Mouse (Mus musculus) liver (tissue): ENCODE results near the gene Matk.
"Not testable (repeated sequence)": the region's sequence is repeated elsewhere in the genome, so short reads cannot be mapped to it uniquely, and the experiment has no call there.

Experiments used
- DNase-seq: peaks from one replicate; pipeline ENCODE4 v3.0.0-alpha.2; 2020; ENCODE audit warnings: mixed read lengths

Gene Matk

DNA sequence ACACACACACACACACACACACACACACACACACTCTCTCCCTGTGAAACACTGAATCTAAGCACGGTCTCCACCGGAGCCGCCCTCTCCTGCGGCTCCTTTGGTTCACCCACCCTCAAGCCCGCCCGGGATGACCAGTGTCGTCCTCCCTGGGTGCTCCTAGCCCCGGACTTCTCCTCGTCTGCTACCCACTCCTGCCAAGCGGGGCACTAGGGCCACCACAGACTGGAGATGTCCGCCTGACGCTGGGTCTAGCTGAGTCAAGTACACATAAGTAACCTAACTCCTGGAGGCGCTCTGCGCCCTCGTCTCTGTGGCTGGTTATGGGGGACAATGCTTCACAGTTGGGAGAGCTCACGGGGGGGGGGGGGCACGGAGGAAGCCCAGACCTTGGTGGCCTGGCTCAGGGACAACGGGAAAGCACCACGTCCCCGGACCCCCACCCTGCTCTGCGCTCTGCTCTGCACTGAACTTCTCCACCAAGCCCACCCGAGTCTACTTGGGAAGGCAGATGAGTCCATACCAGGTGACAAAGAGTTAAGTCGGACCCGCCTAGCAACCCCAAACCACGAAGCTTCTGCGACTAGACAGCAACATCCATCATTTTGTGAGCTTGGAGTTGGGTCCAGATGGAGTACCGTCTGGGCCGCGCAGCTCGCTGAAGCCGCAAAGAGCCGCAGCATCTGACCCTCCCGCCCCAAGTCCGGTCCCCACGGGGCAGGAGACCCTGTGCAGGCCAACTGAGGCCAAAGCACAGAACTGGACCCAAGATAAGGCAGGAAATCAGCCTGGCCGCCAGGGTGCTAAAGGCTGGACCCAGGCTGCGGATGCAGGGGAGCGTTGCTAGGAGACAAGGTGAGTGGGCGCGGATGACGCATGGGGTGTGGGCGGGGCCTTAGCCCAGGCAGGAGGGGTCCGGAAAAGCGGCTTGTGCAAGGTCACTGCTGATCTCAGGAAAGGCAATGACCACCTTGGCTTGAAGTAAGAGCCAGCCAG is at the start of gene Matk:
Gene Matk, plus strand, starts transcription at position 512 of the 996 bp plus-strand sequence.
- DNase-seq: peak; percentile 38

DNA sequence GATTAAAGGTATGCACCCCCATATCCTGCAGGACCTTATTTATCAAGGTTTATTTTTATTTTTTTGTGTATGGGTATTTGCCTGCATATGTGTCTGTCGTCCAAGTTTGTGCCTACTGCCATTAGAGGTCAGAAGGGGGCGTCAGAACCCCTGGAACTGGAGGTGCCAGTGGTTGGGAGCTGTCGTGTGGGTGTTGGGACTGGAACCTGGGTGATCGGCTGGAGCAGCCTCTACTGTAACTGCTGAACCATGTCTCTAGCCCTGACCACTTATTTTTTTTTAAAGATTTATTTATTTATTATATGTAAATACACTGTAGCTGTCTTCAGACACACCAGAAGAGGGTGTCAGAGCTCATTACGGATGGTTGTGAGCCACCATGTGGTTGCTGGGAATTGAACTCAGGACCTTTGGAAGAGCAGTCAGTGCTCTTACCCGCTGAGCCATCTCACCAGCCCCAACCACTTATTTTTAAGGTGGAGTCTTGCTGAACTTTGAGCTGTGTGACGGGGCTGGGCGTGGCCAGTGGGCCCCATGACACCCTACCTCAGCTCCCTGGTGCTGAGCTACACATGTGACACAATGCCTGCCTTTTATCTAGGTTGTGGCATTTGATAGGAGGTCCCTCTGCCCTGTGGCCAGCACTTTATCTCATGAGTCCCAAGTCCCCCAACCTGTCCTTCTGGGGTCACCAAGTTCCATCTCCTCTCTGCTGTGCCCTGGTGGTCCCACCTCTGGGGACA is 49.6 kb upstream of the Matk start:
- peak; percentile 78 for DNase-seq

DNA sequence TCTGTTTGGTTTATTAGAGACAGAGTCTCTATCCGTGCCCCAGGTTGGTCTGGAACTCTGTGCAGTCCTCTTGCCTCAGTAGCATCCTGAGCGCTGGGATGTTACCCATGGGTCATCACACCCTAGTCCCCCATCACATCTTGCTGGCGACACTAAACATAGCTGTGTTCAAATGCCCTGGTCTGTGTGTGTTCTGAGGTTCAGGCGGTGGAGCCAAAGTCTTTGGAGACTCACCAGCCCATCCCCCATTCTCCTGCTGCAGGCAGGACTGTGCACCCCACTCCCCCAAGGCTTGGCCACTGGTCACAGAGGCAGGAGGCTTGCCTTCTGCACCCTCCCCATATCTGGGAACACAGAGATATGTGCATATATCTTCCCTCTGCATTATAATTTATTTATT is 48.6 kb upstream of the Matk start:
- no peak for DNase-seq

DNA sequence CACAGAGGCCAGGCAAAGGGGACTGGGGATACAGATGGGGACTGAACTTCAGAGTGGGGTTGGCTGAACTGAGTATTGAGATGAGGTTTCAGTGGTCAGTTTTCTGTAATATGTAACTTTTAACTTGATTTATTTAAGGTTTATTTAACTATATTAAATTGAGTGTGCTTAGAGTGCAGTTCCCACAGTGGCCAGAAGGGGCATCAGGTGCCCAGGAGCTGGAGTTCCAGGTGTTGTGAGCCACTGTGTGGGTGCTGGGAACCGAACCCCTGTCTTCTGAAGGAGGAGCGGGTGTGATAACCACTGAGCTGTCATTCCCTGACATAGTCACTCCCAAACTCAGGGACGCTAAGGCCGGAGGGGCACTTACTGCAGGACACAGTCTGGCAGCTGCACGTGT is 42.6 kb upstream of the Matk start:
- no peak for DNase-seq

DNA sequence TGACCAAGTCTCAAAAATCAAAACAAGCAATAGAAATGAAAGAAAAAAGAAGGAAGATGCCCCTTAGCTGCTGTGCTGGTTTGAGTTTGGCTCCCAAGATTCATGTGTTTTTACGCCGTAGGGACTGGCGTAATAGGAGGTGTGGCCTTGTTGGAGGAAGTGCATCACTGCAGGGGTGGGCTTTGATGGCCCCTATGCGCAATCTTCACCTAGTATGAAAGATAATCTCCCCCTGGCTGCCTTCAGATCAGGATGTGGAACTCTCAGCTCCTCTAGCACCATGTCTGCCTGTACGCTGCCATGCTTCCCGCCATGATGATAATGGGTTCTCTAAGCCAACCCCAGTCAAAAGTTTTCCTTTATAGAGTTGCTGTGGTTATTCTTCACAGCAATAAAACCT is 36.5 kb upstream of the Matk start:
- DNase-seq: no peak

DNA sequence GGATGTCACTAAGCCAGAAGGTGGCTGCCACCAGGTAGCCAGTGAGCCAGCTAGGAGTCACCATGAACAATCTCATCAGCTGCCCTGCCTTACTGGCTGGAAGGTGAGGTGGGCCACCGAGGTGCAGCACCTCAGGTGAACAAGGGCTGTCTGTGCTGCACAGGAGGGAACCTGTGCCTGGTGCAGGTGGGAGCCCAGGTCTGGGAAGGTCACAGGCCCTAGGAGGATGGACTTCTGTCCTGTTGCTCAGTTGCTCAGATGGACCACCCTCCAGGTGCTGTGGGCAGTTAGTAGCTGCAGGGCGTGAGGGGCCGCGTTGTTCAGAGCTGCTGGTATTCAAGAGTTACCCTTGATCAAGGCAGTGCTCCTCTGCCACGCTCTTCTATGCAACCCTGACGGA is 35.9 kb upstream of the Matk start:
- DNase-seq: no peak

DNA sequence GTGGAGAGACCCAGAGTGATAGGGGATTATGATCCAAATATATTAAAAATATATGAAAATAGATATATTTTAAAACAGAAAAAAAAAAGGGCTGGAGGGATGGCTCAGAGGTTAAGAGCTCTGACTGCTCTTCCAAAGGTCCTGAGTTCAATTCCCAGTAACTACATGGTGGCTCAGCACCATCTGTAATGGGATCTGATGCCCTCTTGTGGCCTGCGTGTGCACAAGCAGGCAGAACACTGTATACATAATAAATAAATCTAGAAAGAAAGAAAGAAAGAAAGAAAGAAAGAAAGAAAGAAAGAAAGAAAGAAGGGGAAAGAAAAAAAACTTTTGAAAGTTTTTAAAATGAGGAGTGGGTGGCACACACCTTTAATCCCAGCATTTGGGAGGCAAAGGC is 35.5 kb upstream of the Matk start:
- DNase-seq: peak; percentile 37

DNA sequence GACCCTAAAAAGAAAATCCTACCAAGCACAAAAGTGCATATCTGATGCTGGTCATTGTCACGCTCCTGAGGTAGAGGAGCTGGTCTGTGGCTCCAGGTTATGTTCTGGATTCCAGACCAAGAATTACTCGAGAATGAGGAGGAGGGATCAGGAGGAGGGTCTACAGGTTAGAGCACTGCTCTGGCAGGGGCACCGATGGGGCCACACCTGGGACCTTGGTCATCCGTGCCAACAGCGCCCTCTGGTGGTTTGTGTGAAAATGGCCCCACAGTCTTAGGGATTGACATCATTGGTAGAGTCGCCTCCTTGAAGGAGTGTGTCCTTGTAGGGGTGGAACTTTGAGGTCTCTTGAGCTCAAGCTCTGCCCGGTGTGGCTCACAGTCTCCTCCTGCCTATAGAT is 34.8 kb upstream of the Matk start:
- DNase-seq: peak; percentile 77

DNA sequence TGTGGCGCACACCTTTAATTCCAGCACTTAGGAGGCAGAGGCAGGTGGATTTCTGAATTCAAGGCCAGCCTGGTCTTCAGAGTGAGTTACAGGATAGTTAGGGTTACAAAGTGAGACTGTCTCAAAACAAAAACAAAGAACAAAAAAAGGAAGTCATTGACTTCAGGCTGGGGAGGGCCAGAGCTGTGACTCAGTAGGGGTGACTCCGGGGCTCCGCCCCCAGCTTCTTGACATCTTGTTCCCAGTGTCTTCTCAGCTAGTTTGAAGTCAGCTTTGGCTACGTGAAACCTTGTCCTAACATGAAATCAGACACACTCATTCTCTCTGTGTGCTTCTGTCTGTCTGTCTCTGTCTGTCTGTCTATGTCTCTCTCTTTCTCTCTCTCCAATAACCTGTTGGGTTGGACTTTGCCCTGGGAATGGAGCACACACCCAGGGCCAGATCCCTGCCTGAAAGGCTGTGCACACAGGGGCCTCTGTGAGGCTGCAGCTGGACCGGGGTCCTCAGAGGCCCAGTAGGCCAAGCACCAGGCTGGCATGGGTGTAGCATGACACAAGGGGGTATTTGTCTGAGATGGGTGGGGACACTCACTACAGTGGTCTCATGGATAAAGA is 31.2 kb upstream of the Matk start:
- DNase-seq: no peak

DNA sequence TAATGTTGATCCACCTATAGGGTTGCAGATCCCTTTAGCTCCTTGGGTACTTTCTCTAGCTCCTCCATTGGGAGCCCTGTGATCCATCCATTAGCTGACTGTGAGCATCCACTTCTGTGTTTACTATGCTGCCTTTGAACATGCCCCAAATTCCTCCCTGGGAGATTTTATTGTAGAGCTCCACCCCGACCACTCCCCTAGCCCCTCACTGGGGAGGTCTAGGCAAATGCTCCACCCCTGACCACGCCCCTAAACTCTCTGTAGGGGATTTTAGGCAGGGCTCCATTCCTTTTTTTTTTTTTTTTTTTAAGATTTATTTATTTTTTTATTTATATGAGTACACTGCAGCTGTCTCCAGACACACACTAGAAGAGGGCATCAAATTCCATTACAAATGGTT is 29.0 kb upstream of the Matk start:
- DNase-seq: not testable (repeated sequence)

DNA sequence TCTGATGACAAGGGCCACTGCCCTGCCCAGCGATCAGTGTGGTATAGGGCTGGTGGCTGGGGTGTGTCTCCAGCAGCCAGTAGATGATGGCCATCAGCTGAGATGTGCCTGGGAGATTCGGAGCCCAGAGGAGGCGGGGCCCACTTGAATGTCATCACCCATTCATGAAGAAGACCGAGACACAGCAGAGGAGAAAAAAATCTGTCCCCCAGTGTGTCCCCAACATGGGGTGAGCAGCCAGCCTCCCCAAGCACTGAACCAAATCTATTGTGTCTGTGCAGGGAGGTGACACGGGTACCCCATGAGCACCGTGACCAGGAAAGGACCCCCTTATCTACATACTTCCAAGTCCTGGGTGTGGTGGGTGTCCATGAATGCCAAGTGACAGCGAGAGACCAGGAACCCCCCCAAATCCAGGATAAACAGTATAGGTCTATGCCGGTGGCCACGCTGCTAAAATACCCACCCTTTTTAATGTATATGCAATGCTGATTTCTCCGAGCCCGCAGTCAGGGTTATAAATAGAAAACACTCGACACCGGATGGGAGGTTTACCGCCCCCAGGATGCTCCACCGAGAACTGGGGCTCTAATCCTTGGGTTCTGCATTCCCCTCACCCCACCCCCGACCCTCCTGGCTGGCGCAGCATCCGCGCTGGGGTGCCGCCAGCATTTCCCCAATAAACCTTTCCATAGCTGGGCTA is 22.8 kb upstream of the Matk start:
- no peak for DNase-seq

DNA sequence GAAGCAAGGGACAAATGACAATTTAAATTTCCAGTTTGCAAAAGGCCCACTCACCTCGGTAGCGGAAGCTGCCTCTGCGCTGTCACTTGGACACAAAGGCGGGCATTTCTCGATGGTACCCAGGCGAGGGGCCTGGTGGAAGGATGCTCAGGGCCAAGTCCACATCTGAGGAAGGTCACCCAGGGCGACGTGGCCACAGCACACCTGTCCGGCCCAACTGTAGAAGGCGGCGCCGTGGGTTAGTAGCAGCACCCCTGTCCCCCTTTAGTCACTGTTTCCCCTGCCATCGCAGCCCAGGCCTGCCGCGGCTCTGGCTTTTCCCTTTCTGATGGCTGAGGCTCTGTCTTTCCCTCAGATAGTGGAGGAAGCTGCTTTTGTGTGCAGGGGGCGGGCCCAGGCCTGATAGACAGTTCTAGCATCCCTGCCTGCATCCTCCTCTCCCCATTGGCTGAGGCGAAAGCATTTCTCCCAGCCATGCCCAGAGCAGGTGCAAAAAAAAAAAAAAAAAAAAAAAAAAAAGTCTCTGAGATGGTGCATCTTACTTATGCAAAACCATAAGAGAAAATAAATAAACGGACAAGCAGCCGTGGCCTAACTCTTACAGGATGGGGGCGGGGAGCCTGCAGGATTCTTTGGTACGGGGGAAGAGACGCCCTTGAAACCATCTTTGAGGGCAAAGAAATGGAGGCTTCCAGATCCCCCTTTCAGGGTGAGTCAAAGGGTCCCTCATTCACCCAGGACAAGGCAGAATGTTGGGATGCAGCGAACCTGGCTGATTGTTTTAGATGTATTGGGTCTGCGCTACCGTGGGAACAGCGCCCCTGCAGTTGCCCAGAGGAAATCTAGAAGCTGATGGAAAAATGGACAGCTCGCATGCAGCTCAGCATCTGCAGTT is 22.1 kb upstream of the Matk start, which contains the start of gene Atcay:
Gene Atcay, minus strand, starts transcription at position 396 of the 895 bp plus-strand sequence.
- no peak for DNase-seq

DNA sequence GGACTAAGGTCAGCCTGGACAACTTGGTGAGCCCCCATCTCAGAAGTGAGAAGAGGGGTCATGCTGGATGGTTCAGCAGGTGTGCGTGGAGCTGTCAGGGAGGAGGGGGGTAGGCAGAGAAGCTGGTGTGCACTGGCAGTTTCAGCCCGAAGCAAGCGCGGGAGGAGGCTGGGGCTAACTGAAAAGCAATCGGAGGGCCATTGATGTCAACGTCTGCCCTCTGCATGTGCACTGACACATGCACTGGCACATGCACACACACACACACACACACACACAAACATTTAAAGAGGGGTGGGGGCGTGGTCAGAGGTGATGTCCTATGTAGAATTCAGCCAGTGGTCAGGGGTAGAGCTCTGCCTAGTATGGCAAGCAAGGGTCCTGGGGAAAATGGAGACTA is 21.3 kb upstream of the Matk start:
- no peak for DNase-seq

DNA sequence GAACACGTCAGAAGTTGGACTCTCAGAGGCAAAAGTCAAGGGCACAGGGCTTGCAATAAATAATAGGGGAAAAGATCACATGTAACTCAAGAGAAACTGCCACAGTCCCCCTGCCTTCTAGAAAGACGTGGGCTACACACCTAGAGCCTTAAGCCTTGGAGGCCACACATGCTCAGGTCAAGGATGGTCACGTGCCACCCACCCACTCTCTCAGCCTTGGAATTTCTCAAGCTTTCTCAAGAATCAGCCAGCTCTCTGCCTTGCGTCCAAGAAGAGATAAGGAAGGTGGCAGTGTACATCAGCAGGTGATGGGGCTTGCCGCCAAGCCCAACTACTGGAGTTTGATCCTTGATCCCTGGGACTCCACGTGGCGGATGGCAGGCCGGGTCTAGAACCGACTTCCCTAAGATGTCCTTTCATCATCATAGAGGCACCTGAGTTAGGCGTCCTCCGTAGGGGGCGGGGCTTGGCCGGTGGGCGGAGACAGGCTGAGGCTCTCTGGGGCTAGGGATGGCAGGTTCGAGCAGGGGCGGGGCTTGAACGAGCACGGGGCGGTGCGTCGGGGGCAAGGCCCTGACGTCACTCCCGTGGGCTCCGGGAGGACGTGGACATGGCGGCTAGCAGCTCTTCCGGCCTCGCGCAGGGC is 20.0 kb upstream of the Matk start, which contains the start of gene Zfr2:
Gene Zfr2, plus strand, starts transcription at position 576 of the 646 bp plus-strand sequence.
- peak; percentile 94 for DNase-seq

DNA sequence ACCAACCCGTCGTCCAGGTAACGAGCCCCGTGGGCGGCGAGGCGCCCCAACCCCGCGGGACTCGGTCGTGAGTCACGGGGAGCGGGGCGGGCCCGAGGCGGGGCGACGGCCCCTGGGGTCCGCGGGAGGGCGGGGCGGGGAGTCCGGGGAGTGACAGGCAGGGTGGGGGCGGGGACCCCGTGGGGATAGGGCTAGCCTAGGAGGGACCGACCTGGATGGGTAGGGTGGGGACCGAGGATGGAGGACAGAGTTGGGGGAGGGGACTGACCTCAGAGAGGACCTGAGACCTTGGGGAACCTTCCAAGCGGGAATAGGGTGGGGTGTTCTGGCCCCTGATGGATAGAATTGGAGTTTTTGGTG is 19.5 kb upstream of the Matk start:
- DNase-seq: no peak

DNA sequence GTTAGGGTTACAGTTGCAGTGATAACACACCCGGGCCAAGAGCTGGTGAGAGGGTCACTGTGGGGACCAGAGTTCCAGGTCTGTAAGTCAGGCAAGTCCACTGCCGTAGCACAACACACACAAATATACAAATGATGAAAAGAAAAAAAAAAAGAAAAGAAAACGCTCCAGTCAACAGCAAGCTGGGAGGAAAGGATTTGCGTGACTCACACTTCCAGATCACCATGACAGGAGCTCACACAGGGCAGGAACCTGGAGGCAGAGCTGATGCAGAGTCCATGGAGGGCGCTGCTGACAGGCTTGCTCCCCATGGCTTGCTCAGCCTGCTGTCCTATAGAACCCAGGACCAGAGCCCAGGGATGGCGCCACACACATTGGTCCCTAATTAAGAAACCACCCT is 18.5 kb upstream of the Matk start:
- no peak for DNase-seq

DNA sequence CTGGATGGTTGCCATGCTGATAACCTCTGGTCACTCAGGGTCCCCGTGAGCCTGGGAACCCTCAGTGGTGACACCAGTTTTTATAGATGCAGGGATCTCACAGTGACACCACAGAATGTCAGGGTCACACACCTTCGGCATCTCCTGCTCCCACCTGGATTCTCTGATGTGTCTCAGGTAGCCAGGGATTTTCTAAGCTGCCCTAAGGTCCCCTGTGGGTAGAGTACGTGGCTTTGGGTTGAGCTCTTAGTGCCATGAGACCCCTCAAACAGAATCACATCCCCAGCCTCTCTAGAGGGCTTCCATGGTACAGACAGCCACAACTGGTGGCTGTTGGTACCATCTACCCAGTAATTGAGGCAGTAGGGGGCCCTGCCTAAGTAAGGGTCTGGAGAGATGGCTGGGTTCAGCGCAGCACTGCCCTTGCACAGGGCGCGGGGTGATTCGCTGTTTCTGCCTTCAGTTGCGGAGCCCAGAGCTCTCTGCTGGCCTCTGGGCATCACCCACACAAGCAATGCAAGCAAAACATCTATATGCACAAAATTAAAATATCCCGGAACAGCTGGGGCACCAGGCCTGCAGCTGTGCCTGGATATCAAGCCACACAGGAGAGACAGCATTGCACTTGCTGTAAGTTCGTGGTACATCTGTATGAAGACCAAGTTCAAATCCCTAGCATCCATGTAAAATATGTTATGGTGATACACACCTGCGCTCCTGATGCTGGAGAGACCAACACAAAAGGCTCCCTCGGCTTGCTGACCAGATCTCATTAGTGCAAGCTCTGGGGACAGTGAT is 16.1 kb upstream of the Matk start:
- no peak for DNase-seq

DNA sequence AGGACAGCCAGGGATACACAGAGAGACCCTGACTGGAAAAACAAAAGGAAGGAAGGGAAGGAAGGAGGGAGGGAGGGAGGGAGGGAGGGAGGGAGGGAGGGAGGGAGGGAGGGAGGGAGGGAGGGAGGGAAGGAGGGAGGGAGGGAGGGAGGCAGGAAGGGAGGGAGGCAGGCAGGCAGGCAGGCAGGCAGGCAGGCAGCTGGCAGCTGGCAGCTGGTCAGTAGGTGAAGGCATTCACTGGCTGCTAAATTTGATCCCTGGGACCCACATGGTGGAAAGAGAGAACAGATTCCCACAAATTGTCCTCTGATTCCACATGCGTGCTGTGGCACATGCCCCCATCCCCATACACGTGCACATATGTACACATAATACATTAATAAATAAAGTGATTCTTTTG is 14.1 kb upstream of the Matk start:
- no peak for DNase-seq

DNA sequence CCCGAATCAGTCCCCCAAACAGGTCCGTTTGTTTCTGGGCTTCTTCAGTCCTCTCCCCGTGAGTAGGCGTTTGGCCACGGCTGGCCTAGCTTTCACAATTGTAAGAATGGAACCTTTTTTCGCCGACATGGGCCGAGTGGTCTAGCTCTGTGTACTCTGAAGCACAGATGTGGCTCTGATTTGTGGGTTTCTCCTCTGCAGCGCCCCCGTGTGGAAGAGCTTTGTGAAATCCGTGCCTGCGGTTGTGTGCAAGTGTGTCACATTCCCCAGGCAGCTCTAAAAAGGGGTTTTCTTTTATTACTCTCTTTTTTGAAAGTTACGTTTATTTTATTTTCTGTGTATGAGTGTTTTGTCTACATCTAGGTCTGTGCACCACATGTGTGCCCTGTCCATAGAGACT is 11.9 kb upstream of the Matk start:
- DNase-seq: peak; percentile 62

DNA sequence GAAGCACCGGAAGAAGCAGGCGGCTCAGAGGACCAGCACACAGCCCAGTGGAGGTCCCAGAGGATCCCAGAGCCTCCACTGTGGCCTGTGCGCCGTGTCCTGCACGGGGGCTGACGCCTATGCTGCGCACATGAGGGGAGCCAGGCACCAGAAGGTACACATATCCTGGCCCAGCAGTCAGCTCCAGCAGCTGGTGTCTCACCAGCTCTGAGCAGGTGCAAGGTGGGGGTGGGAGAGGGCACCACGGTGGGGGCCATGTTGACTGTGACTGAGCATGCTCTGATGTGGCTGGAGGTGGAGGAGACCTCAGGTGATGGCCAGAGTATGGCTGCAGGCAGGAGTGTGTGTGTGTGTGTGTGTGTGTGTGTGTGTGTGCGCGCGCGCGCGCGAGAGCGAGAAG is 10.7 kb upstream of the Matk start:
- DNase-seq: no peak
